Mouse (Mus musculus) hindbrain, postnatal 0 days (tissue): ENCODE measurements around the gene Cldn22. TPM values are rescaled to one million over a fixed set of nuclear protein-coding genes. Genes with fewer than 3 reads are reported as not detected.

Experiments used
- ATAC-seq: fragments of 200-750 bp; cut with Nextera tagmentation; 2 replicates; pipeline ENCODE4 v1.8.0; 2017; ENCODE audit warnings: mild to moderate bottlenecking, moderate TSS enrichment, moderate library complexity
- DNase-seq: peaks from one replicate; pipeline ENCODE4 v3.0.0-alpha.2; 2015; ENCODE audit warnings: low spot score
- H3K27ac ChIP-seq: fragments of 300-500 bp; sonication (generic); 2 replicates; pipeline ENCODE4 v1.5.1; 2014; ENCODE audit warnings: mild to moderate bottlenecking
- H3K27me3 ChIP-seq: fragments of 300-500 bp; sonication (generic); 2 replicates; pipeline ENCODE4 v1.6.1; 2014; ENCODE audit warnings: low read length, mixed read lengths; ENCODE audit not compliant: insufficient read depth
- H3K36me3 ChIP-seq: fragments of 300-500 bp; sonication (generic); 2 replicates; pipeline ENCODE4 v1.6.1; 2014; ENCODE audit warnings: low read length, mixed read lengths; ENCODE audit not compliant: insufficient read depth
- H3K4me1 ChIP-seq: fragments of 300-500 bp; sonication (generic); 2 replicates; pipeline ENCODE4 v1.6.1; 2014; ENCODE audit warnings: antibody characterized with exemption, low read length, mixed read lengths; ENCODE audit not compliant: insufficient read depth
- H3K4me2 ChIP-seq: fragments of 300-500 bp; sonication (generic); 2 replicates; pipeline ENCODE4 v1.6.1; 2014; ENCODE audit warnings: low read depth, mild to moderate bottlenecking, low read length, moderate library complexity, mixed read lengths
- H3K4me3 ChIP-seq: fragments of 300-500 bp; sonication (generic); 2 replicates; pipeline ENCODE4 v1.5.1; 2014; ENCODE audit warnings: low read length
- H3K9ac ChIP-seq: fragments of 300-500 bp; sonication (generic); replicated peaks from 2 replicates; pipeline ENCODE4 v1.6.1; 2014; ENCODE audit warnings: mild to moderate bottlenecking, low read length, moderate library complexity, mixed read lengths
- H3K9me3 ChIP-seq: fragments of 300-500 bp; sonication (generic); 2 replicates; pipeline ENCODE4 v1.6.1; 2016; ENCODE audit warnings: low read length, mixed read lengths
- CTCF ChIP-seq: IDR thresholded peaks from 2 replicates; pipeline ENCODE4 v1.5.1; 2016; ENCODE audit warnings: antibody characterized with exemption, control low read depth, low read depth
- WGBS: fragments of 180-500 bp; shearing (Covaris S2); extraction: QIAGEN DNeasy Blood & Tissue Kit; methylation state at CpG from one replicate; pipeline ENCODE4 v1.1.7; 2014; 5-methylcytosine and 5-hydroxymethylcytosine counted together
- polyA plus RNA-seq: library from polyadenylated mRNA; unstranded; fragments of >200 nt; fragmentation: Nextera tagmentation; extraction: Ambion mirVana; gene quantifications from 2 replicates; pipeline ENCODE4 v1.2.1, GENCODE M21; 2015
- total RNA-seq: library from RNA; depleted of rRNA; stranded (reverse); fragments of >200 nt; gene quantifications from 2 replicates; pipeline ENCODE4 v1.2.3, GENCODE M21; 2014; rRNA removed

Gene Cldn22
- total RNA-seq (not detected in 2 replicates), polyA plus RNA-seq (not detected in 2 replicates)

DNA sequence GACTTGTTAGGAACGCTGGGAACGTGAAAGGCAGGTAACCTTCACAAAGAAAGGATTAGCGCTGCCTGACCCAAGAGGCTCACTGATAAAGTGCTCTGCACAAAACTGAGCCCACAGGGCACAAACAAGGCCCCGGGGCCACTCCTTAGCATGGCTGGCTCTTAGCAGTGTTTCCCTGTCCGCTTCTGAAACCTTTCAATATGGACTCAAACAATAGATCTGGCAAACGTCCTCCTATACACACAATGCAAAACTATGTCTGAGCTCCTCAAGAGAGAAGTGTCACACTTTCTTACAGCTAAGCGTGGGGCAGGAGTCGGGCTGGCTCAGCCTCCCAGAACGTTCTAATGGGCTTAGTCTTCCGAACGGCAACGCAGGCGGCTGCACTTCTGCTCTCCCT lies at the start of gene Cldn22:
Cldn22 (plus strand) TSS at position 301 of the 400 bp plus-strand sequence.
- H3K27me3 ChIP-seq = no peaks in the 10 kb centered on the region
- no peaks in the 10 kb centered on the region; the same call in 1 of the 2 replicates for H3K36me3 ChIP-seq
- H3K27ac ChIP-seq = no peak within 1 kb of the TSS
- no peaks in the 10 kb centered on the region for H3K9me3 ChIP-seq
- H3K9ac ChIP-seq = no peak within 1 kb of the TSS
- DNase-seq = no peak
- no peak within 1 kb of the TSS for H3K4me3 ChIP-seq
- no peak for ATAC-seq
- WGBS = 47% methylated on average over 13 of the region's 13 CpGs
- H3K4me2 ChIP-seq = no peak within 1 kb of the TSS
- no peaks in the 10 kb centered on the region; the same call in 1 of the 2 replicates for H3K4me1 ChIP-seq
- no peak for TF ChIP-seq CTCF

DNA sequence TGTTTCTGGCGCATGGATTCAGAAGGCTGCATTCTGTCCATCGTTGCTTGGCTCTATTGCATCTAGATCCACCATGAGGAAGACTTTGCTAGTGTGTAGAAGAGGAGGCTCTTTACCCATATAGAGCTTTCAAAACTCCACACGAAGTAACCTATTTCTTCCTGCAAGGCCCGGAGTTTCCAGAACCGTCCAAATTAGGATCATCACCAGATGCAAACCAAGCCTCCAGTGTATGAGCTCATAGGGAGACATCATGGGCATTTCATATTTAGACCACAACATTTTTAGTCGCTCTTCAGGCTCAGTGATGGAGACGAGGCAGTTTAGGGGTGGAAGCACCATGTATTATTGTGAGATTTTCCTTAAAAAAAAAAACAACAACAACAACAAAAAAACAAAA lies 46.9 kb upstream of the Cldn22 start:
- no peaks in the 10 kb centered on the region for H3K27me3 ChIP-seq
- no peak for ATAC-seq
- no peak overlapping the region for H3K4me3 ChIP-seq
- no peak overlapping the region for H3K27ac ChIP-seq
- 90% methylated on average over 7 of the region's 7 CpGs for WGBS
- no peaks in the 10 kb centered on the region for H3K4me1 ChIP-seq
- H3K4me2 ChIP-seq = no peak overlapping the region
- no peaks in the 10 kb centered on the region for H3K9me3 ChIP-seq
- TF ChIP-seq CTCF = no peak
- DNase-seq = no peak
- H3K36me3 ChIP-seq = no peaks in the 10 kb centered on the region
- no peak overlapping the region for H3K9ac ChIP-seq

DNA sequence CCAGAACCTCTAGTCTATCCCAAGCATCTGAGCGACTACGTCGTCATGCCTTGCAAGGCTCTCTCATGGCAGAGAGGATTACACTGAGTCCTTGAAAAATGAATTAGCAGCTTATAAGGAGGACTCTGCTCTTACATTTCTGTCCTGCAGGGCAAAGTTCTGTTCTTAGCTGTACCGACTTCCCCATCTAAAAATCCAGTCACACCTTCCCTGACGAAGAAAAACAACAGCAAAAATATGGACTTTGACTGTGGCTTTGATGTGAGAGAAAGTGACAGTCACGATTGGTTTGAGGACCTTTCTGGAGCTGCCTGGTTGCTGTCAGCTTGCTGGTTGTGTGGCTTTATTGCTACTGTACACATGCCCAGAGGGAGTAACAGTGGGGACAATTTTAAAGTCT lies 44.7 kb upstream of the Cldn22 start:
- Histone ChIP-seq H3K4me1 (no peaks in the 10 kb centered on the region), H3K9ac (no peak overlapping the region), H3K4me2 (no peak overlapping the region), H3K36me3 (no peaks in the 10 kb centered on the region), H3K4me3 (no peak overlapping the region), H3K27me3 (no peaks in the 10 kb centered on the region), H3K9me3 (no peaks in the 10 kb centered on the region), H3K27ac (no peak overlapping the region)
- WGBS = 78% methylated on average over 6 of the region's 6 CpGs
- DNase-seq (no peak), ATAC-seq (no peak)
- TF ChIP-seq CTCF = no peak

DNA sequence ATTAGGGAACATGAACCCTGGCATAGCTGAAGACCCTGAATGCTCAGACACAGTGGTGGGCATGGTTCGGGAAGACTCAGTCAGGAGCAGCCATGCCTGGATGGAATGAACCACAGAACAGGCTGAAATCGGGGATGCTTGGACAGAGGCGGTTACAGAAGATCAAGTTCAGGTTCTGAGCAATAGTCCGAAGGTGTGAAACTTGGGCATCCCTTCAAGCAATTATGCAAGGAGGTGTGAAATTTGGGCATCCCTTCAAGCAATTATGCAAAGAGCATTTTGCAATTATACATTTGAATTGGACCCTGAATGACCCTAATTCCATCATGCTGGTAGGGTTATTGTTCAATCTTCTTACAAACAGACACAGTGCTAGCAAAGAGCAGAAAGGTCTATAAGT lies 42.4 kb upstream of the Cldn22 start:
- ATAC-seq = no peak
- Histone ChIP-seq H3K27me3 (no peaks in the 10 kb centered on the region), H3K4me2 (no peak overlapping the region), H3K9me3 (no peaks in the 10 kb centered on the region), H3K4me1 (no peaks in the 10 kb centered on the region), H3K36me3 (no peaks in the 10 kb centered on the region), H3K4me3 (no peak overlapping the region), H3K27ac (no peak overlapping the region), H3K9ac (no peak overlapping the region)
- no peak for DNase-seq
- 84% methylated on average over 4 of the region's 4 CpGs for WGBS
- no peak for TF ChIP-seq CTCF

DNA sequence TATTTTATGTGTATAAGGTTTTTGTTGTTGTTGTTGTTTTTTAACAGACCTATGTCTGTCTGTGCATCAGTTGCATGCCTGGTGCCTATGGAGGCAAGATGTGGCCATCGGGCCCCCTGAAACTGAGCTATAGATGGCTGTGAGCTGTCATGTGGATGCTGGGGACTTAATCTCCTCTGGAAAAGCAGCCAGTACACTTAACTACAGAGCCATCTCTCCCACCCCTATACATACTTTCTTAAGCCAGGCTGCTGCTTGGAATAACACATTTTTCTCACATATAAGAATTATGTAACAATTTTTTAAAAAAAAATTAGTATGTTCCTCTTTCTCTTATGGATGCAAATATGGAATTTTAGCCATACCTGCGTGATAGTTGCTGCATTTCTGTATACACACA lies 40.7 kb upstream of the Cldn22 start:
- DNase-seq (no peak), ATAC-seq (no peak)
- Histone ChIP-seq H3K4me3 (no peak overlapping the region), H3K4me1 (no peaks in the 10 kb centered on the region), H3K4me2 (no peak overlapping the region), H3K27ac (no peak overlapping the region), H3K9ac (no peak overlapping the region), H3K27me3 (no peaks in the 10 kb centered on the region), H3K9me3 (no peaks in the 10 kb centered on the region), H3K36me3 (no peaks in the 10 kb centered on the region)
- TF ChIP-seq CTCF = no peak
- 96% methylated on average over 2 of the region's 2 CpGs for WGBS

DNA sequence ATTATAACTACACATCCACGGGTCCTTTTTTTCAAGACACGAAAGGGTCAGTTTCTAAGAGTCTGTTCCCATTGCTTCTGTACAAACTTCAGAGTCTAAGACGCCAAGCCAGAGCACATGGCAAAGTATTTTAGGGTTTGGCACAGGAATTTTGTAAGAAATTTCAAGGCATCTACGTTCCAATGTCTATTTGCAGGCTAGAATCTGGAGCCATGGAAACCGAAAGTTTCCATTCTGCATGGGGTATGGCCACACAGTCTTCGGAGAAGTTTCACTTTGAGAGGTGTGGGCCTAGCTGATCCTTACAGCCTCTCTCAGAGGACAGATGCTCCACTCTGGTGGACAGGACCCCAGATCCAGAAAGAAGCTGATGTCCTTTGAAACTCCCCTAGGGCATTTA lies 40.3 kb upstream of the Cldn22 start:
- Histone ChIP-seq H3K4me3 (no peak overlapping the region), H3K27me3 (no peaks in the 10 kb centered on the region), H3K36me3 (no peaks in the 10 kb centered on the region), H3K4me1 (no peaks in the 10 kb centered on the region), H3K9me3 (no peaks in the 10 kb centered on the region), H3K27ac (no peak overlapping the region), H3K9ac (no peak overlapping the region), H3K4me2 (no peak overlapping the region)
- TF ChIP-seq CTCF = no peak
- DNase-seq = no peak
- 89% methylated on average over 6 of the region's 6 CpGs for WGBS
- no peak for ATAC-seq

DNA sequence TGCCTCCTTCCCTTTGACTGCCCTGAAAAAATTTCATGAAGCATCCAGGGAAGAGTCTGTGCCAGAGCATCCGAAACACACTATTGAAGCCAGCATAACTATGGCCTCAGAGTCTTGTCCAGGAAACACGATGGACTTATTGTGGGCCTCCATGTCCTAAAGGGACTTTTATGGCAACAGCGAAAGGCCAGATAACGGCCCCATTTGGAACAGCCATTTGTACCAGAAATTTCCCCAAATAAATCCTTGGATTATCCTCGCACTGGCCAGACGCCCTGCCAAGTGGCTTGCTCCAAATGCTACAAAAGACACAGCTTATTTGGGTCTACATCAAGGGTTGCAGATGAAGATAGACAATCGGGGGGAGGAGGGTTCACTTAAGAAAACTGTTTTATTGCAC lies 39.8 kb upstream of the Cldn22 start:
- DNase-seq (no peak), ATAC-seq (no peak)
- Histone ChIP-seq H3K36me3 (no peaks in the 10 kb centered on the region), H3K27ac (no peak overlapping the region), H3K4me2 (no peak overlapping the region), H3K4me1 (no peaks in the 10 kb centered on the region), H3K9me3 (no peaks in the 10 kb centered on the region), H3K4me3 (no peak overlapping the region), H3K27me3 (no peaks in the 10 kb centered on the region), H3K9ac (no peak overlapping the region)
- no peak for TF ChIP-seq CTCF
- 75% methylated on average over 7 of the region's 7 CpGs for WGBS
